Mouse (Mus musculus) midbrain, embryonic 11.5 days (tissue): ENCODE results near the gene Gm12184. TPM values are rescaled to one million over a fixed set of nuclear protein-coding genes. Genes with fewer than 3 reads are reported as not detected.
A peak's percentile ranks its signal among the peaks of the same experiment; 100 is the strongest.
"Not testable (repeated sequence)": the region's sequence is repeated elsewhere in the genome, so short reads cannot be mapped to it uniquely, and the experiment has no call there.

Experiments
- ATAC-seq: fragments of 200-750 bp; cut with Nextera tagmentation; 2 replicates; pipeline ENCODE4 v1.8.0; 2017; ENCODE audit warnings: moderate TSS enrichment, moderate library complexity; ENCODE audit not compliant: low FRiP score
- DNase-seq: peaks from one replicate; pipeline ENCODE4 v3.0.0; 2015; ENCODE audit warnings: low spot score; ENCODE audit errors: missing footprints
- H3K27ac ChIP-seq: fragments of 300-500 bp; sonication (generic); 2 replicates; pipeline ENCODE4 v1.5.1; 2014; ENCODE audit warnings: low read depth, low read length
- H3K27me3 ChIP-seq: fragments of 300-500 bp; sonication (generic); 2 replicates; pipeline ENCODE4 v1.6.1; 2014; ENCODE audit warnings: mild to moderate bottlenecking, low read length, moderate library complexity, mixed read lengths; ENCODE audit not compliant: control insufficient read depth, insufficient read depth
- H3K36me3 ChIP-seq: fragments of 300-500 bp; sonication (generic); 2 replicates; pipeline ENCODE4 v1.6.1; 2014; ENCODE audit warnings: mild to moderate bottlenecking, low read length, moderate library complexity, mixed read lengths; ENCODE audit not compliant: control insufficient read depth, insufficient read depth
- H3K4me1 ChIP-seq: fragments of 300-500 bp; sonication (generic); 2 replicates; pipeline ENCODE4 v1.6.1; 2014; ENCODE audit warnings: low read length; ENCODE audit not compliant: control insufficient read depth, insufficient read depth
- H3K4me2 ChIP-seq: fragments of 300-500 bp; sonication (generic); 2 replicates; pipeline ENCODE4 v1.6.1; 2014; ENCODE audit warnings: mild to moderate bottlenecking, moderate library complexity
- H3K4me3 ChIP-seq: fragments of 300-500 bp; sonication (generic); 2 replicates; pipeline ENCODE4 v1.5.1; 2014; ENCODE audit warnings: low read depth, low read length
- H3K9ac ChIP-seq: fragments of 300-500 bp; sonication (generic); 2 replicates; pipeline ENCODE4 v1.6.1; 2014; ENCODE audit warnings: low read length
- H3K9me3 ChIP-seq: fragments of 300-500 bp; sonication (generic); 2 replicates; pipeline ENCODE4 v1.6.1; 2016; ENCODE audit warnings: low read length; ENCODE audit not compliant: control insufficient read depth
- WGBS: fragments of 180-500 bp; shearing (Covaris S2); extraction: QIAGEN DNeasy Blood & Tissue Kit; methylation state at CpG from one replicate; pipeline ENCODE4 v1.1.7; 2014; 5-methylcytosine and 5-hydroxymethylcytosine counted together
- polyA plus RNA-seq: library from polyadenylated mRNA; unstranded; fragments of >200 nt; fragmentation: Nextera tagmentation; extraction: Ambion mirVana; gene quantifications from 2 replicates; pipeline ENCODE4 v1.2.1, GENCODE M21; 2014

The Gm12184 gene
- 7.4 and 11.5 TPM in 2 replicates for polyA plus RNA-seq

- H3K4me1 ChIP-seq, H3K36me3 ChIP-seq, H3K9me3 ChIP-seq, DNase-seq, H3K27ac ChIP-seq: not testable (repeated sequence)
- Histone ChIP-seq H3K4me2 (peak within 1 kb of the TSS; percentile 48), H3K27me3 (peaks cover 14% of the 10 kb centered on the region), H3K9ac (peak within 1 kb of the TSS; percentile 48), H3K4me3 (peak within 1 kb of the TSS; percentile 38)
- peak; percentile 83 for ATAC-seq
- under 1% methylated on average over 31 of the region's 92 CpGs for WGBS
Measured at GRCm38 (mm10) chr11:48825979-48826751, at the start of gene Gm12184, which contains the start of gene Trim7. TSS of gene Gm12184 (minus strand) at chr11:48826655. TSS of gene Trim7 (plus strand) at chr11:48826140.

GRCm38 (mm10) chr11:48875343-48875837, 48.9 kb upstream of the Gm12184 start:
- ATAC-seq, H3K4me3 ChIP-seq, H3K27ac ChIP-seq, H3K27me3 ChIP-seq, H3K9me3 ChIP-seq, H3K4me2 ChIP-seq, H3K9ac ChIP-seq, DNase-seq, H3K36me3 ChIP-seq, H3K4me1 ChIP-seq: not testable (repeated sequence)
- WGBS = 79% methylated on average over 1 of the region's 1 CpGs

- Histone ChIP-seq H3K27ac (no peak overlapping the region), H3K4me1 (peaks cover 7% of the 10 kb centered on the region), H3K4me2 (no peak overlapping the region), H3K36me3 (no peaks in the 10 kb centered on the region), H3K4me3 (no peak overlapping the region), H3K27me3 (no peaks in the 10 kb centered on the region; the same call in 1 of the 2 replicates), H3K9me3 (no peaks in the 10 kb centered on the region), H3K9ac (no peak overlapping the region)
- ATAC-seq = peak; percentile 70
- DNase-seq = peak; percentile 93
- 0% methylated on average over 4 of the region's 4 CpGs for WGBS
Measured at GRCm38 (mm10) chr11:48874465-48874864, 48.0 kb upstream of the Gm12184 start.

GRCm38 (mm10) chr11:48873591-48874290, 47.3 kb upstream of the Gm12184 start:
- DNase-seq = no peak
- Histone ChIP-seq H3K9me3 (no peaks in the 10 kb centered on the region), H3K9ac (no peak overlapping the region), H3K36me3 (no peaks in the 10 kb centered on the region), H3K27ac (no peak overlapping the region), H3K4me2 (no peak overlapping the region), H3K27me3 (no peaks in the 10 kb centered on the region; the same call in 1 of the 2 replicates), H3K4me1 (peaks cover 7% of the 10 kb centered on the region), H3K4me3 (no peak overlapping the region)
- WGBS = 70% methylated on average over 10 of the region's 10 CpGs
- no peak for ATAC-seq

GRCm38 (mm10) chr11:48872695-48873300, 46.3 kb upstream of the Gm12184 start:
- H3K4me1 ChIP-seq = peaks cover 7% of the 10 kb centered on the region
- no peak overlapping the region for H3K9ac ChIP-seq
- no peaks in the 10 kb centered on the region for H3K9me3 ChIP-seq
- WGBS = 84% methylated on average over 7 of the region's 7 CpGs
- H3K4me3 ChIP-seq = no peak overlapping the region
- no peak overlapping the region for H3K27ac ChIP-seq
- H3K36me3 ChIP-seq = no peaks in the 10 kb centered on the region
- H3K27me3 ChIP-seq = no peaks in the 10 kb centered on the region; the same call in 1 of the 2 replicates
- ATAC-seq (no peak), DNase-seq (no peak)
- H3K4me2 ChIP-seq = no peak overlapping the region

GRCm38 (mm10) chr11:48871817-48872541, 45.5 kb upstream of the Gm12184 start:
- DNase-seq = peak; percentile 87

GRCm38 (mm10) chr11:48871201-48871772, 44.8 kb upstream of the Gm12184 start, which contains the start of gene Irgm1:
TSS of gene Irgm1 (minus strand) at chr11:48871683.
- Histone ChIP-seq H3K36me3 (no peaks in the 10 kb centered on the region), H3K4me3 (peak within 1 kb of the TSS; percentile 31), H3K9ac (peak within 1 kb of the TSS; percentile 65), H3K27ac (no peak within 1 kb of the TSS), H3K9me3 (no peaks in the 10 kb centered on the region), H3K4me1 (peaks cover 7% of the 10 kb centered on the region), H3K27me3 (no peaks in the 10 kb centered on the region; the same call in 1 of the 2 replicates), H3K4me2 (peak within 1 kb of the TSS; percentile 62)
- DNase-seq (peak; percentile 93), ATAC-seq (peak; percentile 47)
- under 1% methylated on average over 19 of the region's 19 CpGs for WGBS

More at GRCm38 (mm10) chr11:48871817-48872541, 45.5 kb upstream of the Gm12184 start:
- H3K27ac ChIP-seq = no peak overlapping the region
- peak overlapping the region; percentile 65; the same call in 1 of the 2 replicates for H3K9ac ChIP-seq
- H3K4me1 ChIP-seq = peaks cover 7% of the 10 kb centered on the region
- peak overlapping the region; percentile 31 for H3K4me3 ChIP-seq
- H3K4me2 ChIP-seq = peak overlapping the region; percentile 62
- 0 out of 2 replicates have a peak, but pooled peaks have one; percentile 2 for ATAC-seq
- 11% methylated on average over 17 of the region's 17 CpGs for WGBS
- H3K36me3 ChIP-seq = no peaks in the 10 kb centered on the region
- H3K27me3 ChIP-seq = no peaks in the 10 kb centered on the region; the same call in 1 of the 2 replicates
- H3K9me3 ChIP-seq = no peaks in the 10 kb centered on the region

- H3K27ac ChIP-seq = no peak overlapping the region
- ATAC-seq = no peak
Measured at GRCm38 (mm10) chr11:48870781-48871180, 44.3 kb upstream of the Gm12184 start.

More at GRCm38 (mm10) chr11:48870781-48871180, 44.3 kb upstream of the Gm12184 start:
- WGBS = 42% methylated on average over 7 of the region's 7 CpGs
- DNase-seq = no peak
- Histone ChIP-seq H3K4me3 (peak overlapping the region; percentile 31), H3K4me1 (peaks cover 7% of the 10 kb centered on the region), H3K4me2 (peak overlapping the region; percentile 62), H3K27me3 (no peaks in the 10 kb centered on the region; the same call in 1 of the 2 replicates), H3K9ac (peak overlapping the region; percentile 65), H3K9me3 (no peaks in the 10 kb centered on the region), H3K36me3 (no peaks in the 10 kb centered on the region)
